Mouse (Mus musculus): ENCODE measurements around the gene Ssu72.

DNA sequence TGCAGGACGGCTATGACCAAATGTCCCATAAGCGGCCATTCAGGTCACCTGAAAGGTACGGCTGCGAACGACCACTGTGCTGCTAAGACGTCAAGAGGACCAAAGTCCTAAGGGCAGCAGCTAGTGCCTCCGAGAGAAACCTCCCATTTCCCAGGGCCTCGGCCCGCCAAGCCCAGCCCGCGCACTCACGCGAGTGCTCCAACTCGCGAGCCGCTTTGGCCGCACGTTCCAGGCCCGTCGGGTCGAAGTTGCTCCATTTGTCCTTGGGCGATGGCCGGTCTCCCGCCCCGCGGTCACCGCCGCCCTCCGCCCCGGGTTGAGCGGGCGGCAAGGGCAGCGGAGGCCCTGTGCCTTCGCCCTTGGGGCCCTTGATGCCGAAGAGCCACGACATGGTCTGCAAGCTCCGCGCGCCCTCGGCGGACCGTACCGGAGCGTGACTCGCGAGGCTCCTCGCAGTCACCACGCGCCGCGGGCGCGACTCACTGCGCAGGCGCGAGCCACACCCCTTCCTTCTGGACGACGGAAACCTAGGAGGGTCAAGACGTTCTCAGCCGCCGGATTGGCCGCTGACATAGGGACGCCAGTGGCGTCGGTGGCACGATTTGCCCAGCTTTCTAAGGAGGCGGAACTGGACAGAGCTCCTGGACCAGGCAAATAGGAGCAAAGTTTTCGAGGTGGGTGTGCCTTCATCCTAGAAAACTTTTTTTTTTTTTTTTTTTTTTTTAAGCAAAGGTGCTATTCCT, 56.2 kb downstream of the Ssu72 start, which contains the start of gene Atad3a:
- TF ChIP-seq CTCF (conservative IDR thresholded peaks at IDR 0.05; ENCODE audit: insufficient read depth, insufficient read length, low read depth, low read length) = no peak
- peak; percentile 59 for TF ChIP-seq POLR2A (IDR thresholded peaks at IDR 0.05; ENCODE audit: low read depth, low read length)
